Mouse (Mus musculus) neural tube, embryonic 14.5 days (tissue): ENCODE measurements at regions not wholly inside any gene's neighbourhood (a gene's known extent, or its start where the extent isn't known, plus 50 kb on each side); places are given as distances from the start of the nearest gene placed in this dataset.

Experiments
- ATAC-seq: fragments of 200-750 bp; cut with Nextera tagmentation; 2 replicates; pipeline ENCODE4 v1.8.0; 2017; ENCODE audit warnings: low read depth, mild to moderate bottlenecking, moderate TSS enrichment, moderate library complexity
- H3K27ac ChIP-seq: fragments of 300-500 bp; sonication (generic); 2 replicates; pipeline ENCODE4 v1.5.1; 2014; ENCODE audit warnings: low read depth, mild to moderate bottlenecking, control low read depth, low read length, moderate library complexity, mixed read lengths
- H3K27me3 ChIP-seq: fragments of 300-500 bp; sonication (generic); 2 replicates; pipeline ENCODE4 v1.6.1; 2014; ENCODE audit warnings: low read length; ENCODE audit not compliant: control insufficient read depth, insufficient read depth
- H3K36me3 ChIP-seq: fragments of 300-500 bp; sonication (generic); 2 replicates; pipeline ENCODE4 v1.6.1; 2014; ENCODE audit warnings: low read length, mixed read lengths; ENCODE audit not compliant: control insufficient read depth, insufficient read depth
- H3K4me1 ChIP-seq: fragments of 300-500 bp; sonication (generic); 2 replicates; pipeline ENCODE4 v1.6.1; 2014; ENCODE audit warnings: low read length; ENCODE audit not compliant: control insufficient read depth, insufficient read depth
- H3K4me2 ChIP-seq: fragments of 300-500 bp; sonication (generic); 2 replicates; pipeline ENCODE4 v1.6.1; 2014; ENCODE audit warnings: mild to moderate bottlenecking, low read depth, low read length, control low read depth
- H3K4me3 ChIP-seq: fragments of 300-500 bp; sonication (generic); 2 replicates; pipeline ENCODE4 v1.5.1; 2014; ENCODE audit warnings: low read depth, low read length, control low read depth, mixed read lengths
- H3K9ac ChIP-seq: fragments of 300-500 bp; sonication (generic); replicated peaks from 2 replicates; pipeline ENCODE4 v1.6.1; 2014; ENCODE audit warnings: low read depth, mild to moderate bottlenecking, control low read depth, low read length, mixed read lengths
- H3K9me3 ChIP-seq: fragments of 300-500 bp; sonication (generic); 2 replicates; pipeline ENCODE4 v1.6.1; 2016; ENCODE audit warnings: low read length; ENCODE audit not compliant: control insufficient read depth
- WGBS: fragments of 180-500 bp; shearing (Covaris S2); extraction: QIAGEN DNeasy Blood & Tissue Kit; methylation state at CpG from one replicate; pipeline ENCODE4 v1.1.7; 2014; 5-methylcytosine and 5-hydroxymethylcytosine counted together

DNA sequence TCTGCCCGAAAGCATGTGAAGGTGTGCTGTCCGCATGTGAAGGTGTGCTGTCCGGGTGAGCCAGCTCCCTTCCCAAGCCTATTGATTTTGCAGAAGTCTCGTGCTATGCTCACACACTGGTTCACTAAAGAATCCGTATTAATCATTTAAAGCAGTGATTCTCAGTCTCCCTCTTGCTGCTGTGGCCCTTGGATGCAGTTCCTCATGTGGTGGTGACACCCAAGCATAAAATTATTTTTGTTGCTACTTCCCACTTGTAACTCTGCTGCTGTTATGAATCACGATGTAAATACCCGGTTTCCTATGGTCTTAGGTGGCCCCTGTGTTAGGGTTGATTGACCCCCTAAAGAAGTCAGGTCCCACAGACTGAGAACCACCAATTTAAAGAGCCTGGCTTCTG, 55.7 kb upstream of the Emb start:
- no peak for ATAC-seq

DNA sequence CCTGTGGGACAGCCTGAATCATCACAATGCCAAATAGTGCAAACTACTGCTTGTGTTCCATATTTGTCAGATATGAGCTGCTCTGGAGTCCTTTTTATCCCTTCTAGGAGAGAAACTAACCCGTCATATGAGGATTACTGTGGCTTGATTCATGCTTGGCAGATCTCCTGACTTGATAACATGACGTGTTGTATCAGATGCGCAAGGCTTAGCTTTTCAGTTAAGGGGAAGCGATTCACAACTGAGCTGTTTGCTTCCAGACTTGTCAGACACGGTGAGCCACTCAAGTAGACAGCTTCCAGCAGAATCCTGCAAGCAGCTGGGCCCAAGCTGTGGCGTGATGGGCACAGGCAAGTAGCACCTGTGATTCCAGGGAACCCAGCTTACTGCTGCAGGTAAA, 64.5 kb upstream of the Emb start:
- Histone ChIP-seq H3K27ac (no peak overlapping the region), H3K4me3 (no peak overlapping the region), H3K9me3 (no peaks in the 10 kb centered on the region), H3K36me3 (no peaks in the 10 kb centered on the region), H3K27me3 (no peaks in the 10 kb centered on the region), H3K9ac (no peak overlapping the region), H3K4me2 (no peak overlapping the region), H3K4me1 (no peaks in the 10 kb centered on the region)
- WGBS, result 87% methylated on average over 6 of the region's 6 CpGs
- no peak for ATAC-seq

More for the DNA sequence above, 55.7 kb upstream of the Emb start:
- no peaks in the 10 kb centered on the region for H3K27me3 ChIP-seq
- no peaks in the 10 kb centered on the region for H3K4me1 ChIP-seq
- H3K4me2 ChIP-seq, result no peak overlapping the region
- no peak overlapping the region for H3K27ac ChIP-seq
- no peaks in the 10 kb centered on the region for H3K36me3 ChIP-seq
- no peaks in the 10 kb centered on the region for H3K9me3 ChIP-seq
- H3K9ac ChIP-seq, result no peak overlapping the region
- H3K4me3 ChIP-seq, result no peak overlapping the region
- 95% methylated on average over 7 of the region's 7 CpGs for WGBS

DNA sequence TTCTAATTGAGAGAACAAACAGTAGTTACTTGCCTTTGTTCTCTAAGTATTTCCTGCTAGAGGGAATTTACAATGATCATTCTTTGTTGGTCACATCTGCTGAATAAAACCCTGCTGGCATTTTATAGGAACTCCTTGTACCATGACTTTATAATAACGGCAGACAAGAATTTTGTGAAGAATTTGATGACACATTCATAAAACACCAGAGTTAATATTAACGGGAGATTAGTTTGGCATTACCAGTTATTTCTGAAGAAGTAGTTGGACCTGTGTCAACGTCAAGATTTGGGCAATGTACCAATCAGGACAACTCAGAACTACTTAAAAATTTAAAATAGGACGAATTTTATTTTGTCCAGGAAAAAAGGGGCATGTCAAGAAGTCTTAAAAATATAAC, 65.1 kb upstream of the Emb start:
- no peaks in the 10 kb centered on the region for H3K9me3 ChIP-seq
- 82% methylated on average over 4 of the region's 4 CpGs for WGBS
- no peak overlapping the region for H3K9ac ChIP-seq
- H3K4me2 ChIP-seq, result no peak overlapping the region
- H3K27ac ChIP-seq, result no peak overlapping the region
- no peak for ATAC-seq
- H3K36me3 ChIP-seq, result no peaks in the 10 kb centered on the region
- H3K4me1 ChIP-seq, result no peaks in the 10 kb centered on the region
- H3K27me3 ChIP-seq, result no peaks in the 10 kb centered on the region
- H3K4me3 ChIP-seq, result no peak overlapping the region

DNA sequence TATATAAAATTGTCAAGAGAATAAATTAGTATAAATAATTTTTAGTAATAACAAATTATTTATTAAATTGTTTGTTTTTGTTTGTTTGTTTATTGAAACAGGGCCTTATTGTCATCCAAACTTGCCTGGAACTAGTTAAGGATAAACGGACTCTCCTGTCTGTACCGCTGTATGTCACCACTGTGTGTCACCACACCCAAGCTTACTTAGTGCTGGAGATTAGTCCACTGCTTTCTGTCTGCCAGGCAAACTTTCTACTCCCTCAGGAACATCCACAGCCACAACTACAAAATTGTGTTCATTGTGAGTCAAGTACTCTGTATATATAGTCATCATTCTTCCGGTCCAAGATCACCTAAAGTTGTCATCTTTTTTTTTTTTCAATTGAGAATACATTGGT, 74.0 kb upstream of the Emb start:
- Histone ChIP-seq H3K27me3 (no peaks in the 10 kb centered on the region), H3K36me3 (no peaks in the 10 kb centered on the region), H3K4me2 (no peak overlapping the region), H3K4me3 (no peak overlapping the region), H3K27ac (no peak overlapping the region), H3K4me1 (no peaks in the 10 kb centered on the region), H3K9me3 (no peaks in the 10 kb centered on the region), H3K9ac (no peak overlapping the region)
- WGBS, result 89% methylated on average over 3 of the region's 3 CpGs
- no peak for ATAC-seq

DNA sequence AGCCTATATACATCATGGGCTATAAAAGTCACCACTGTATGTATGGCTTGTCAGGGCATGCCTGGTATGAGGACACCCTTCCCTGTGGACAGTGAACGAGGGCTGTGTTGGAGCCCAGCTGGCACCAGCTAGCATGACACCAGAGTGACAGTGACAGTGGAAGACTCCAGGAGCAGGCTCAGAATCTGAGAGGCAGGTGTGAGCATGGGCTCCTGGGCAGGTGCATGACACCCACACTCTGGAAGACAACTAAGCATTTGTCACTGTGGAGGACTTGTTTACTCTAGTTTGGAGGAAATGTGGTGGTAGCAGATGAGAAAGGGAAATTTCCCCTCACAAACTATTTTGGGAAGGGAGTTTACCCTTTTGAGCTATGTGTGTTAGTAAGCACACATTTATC, 76.2 kb upstream of the Emb start:
- WGBS, result 71% methylated on average over 1 of the region's 1 CpGs
- Histone ChIP-seq H3K27me3 (no peaks in the 10 kb centered on the region), H3K4me3 (no peak overlapping the region), H3K9me3 (no peaks in the 10 kb centered on the region), H3K36me3 (no peaks in the 10 kb centered on the region), H3K4me1 (no peaks in the 10 kb centered on the region), H3K9ac (no peak overlapping the region), H3K27ac (no peak overlapping the region), H3K4me2 (no peak overlapping the region)
- no peak for ATAC-seq

DNA sequence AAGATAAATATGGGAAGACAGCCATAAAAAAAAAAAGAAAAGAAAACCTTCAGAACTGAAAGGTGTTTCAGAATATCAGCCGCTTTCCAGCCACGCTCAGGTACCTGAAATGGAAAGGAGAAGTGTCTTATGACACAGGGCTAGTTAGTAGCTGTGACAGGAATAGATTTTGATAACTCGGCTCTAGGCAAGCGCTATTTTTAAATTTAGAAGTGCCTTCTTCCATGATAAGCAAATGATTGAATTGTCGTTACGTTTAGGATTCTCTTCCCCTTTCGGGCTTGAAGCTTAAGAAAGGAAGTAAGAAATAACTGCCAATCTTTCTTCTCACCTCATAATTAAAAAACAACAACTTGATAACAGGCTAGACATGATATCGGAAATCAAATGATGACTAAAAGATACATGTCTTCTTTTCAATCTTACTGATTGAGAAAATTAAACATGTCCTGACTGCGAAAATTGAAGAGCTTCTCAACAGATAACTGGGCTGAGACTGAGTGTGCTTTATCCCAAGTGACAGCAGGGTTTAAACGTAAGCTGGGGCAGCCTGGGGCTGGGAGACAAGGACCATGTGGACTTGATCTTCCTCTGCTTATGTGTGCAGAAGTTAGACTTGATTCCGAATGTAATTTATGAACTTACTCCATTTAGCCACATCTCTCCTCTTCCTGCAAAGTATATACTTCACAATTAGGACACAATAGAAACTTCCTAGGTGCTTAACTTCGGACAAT, 80.4 kb upstream of the Emb start:
- no peak overlapping the region for H3K9ac ChIP-seq
- no peaks in the 10 kb centered on the region for H3K9me3 ChIP-seq
- no peak overlapping the region for H3K4me2 ChIP-seq
- no peak for ATAC-seq
- H3K27me3 ChIP-seq, result no peaks in the 10 kb centered on the region
- no peaks in the 10 kb centered on the region for H3K36me3 ChIP-seq
- H3K4me3 ChIP-seq, result no peak overlapping the region
- H3K27ac ChIP-seq, result no peak overlapping the region
- 88% methylated on average over 12 of the region's 12 CpGs for WGBS
- no peaks in the 10 kb centered on the region for H3K4me1 ChIP-seq

DNA sequence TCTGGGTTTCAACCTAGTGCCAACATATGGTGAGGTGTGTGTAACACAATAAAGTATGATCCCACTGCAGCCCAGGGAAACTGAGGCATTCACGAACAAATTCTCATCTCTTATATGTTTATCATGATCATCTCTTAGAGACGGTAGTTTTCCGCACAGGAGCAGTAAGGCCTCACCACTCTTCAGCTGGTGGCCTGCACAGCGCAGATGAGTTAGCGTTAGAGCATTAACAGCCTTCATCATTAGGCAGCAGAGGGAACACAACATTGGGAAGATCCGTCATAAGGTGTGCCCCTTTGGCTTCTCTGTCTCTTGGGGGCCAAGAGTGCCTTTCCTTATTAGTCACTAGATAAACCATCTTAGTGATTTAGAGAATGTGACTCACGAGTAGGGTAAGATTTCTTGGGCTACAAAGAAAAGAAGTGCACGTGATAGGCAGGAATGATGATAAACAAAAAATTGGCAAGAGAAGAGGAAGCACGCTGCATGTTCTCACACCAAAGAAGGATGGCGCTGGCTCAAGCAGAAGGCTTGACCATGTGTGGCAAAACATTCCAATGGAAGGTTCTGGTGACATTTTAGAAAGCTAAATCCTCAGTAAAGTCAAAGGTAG, 81.1 kb upstream of the Emb start:
- no peaks in the 10 kb centered on the region for H3K27me3 ChIP-seq
- no peak overlapping the region for H3K4me3 ChIP-seq
- H3K9ac ChIP-seq, result no peak overlapping the region
- H3K36me3 ChIP-seq, result no peaks in the 10 kb centered on the region
- no peaks in the 10 kb centered on the region for H3K4me1 ChIP-seq
- WGBS, result 93% methylated on average over 10 of the region's 10 CpGs
- no peak for ATAC-seq
- no peak overlapping the region for H3K4me2 ChIP-seq
- no peak overlapping the region for H3K27ac ChIP-seq
- H3K9me3 ChIP-seq, result no peaks in the 10 kb centered on the region

DNA sequence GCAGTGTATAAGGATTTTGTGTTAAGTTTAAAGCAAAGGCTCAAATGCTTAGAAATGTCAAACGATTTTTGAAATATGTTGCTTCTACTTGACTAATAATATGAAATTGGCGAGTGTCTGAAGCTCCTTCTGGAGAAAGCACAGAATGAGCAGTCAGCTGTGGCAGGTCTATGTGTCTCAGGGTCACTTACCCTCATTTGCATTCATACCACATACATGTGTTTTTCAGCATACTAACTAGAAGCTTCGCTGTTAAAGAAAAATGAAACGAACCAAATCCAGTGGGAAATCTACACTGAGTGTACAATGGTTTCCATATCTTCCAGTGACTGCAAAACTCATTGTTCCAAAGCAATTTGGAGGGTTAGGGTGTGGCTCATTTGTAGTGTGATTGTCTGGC, 88.7 kb upstream of the Emb start:
- H3K4me3 ChIP-seq, result no peak overlapping the region
- H3K9ac ChIP-seq, result no peak overlapping the region
- H3K27ac ChIP-seq, result no peak overlapping the region
- no peaks in the 10 kb centered on the region for H3K27me3 ChIP-seq
- H3K9me3 ChIP-seq, result no peaks in the 10 kb centered on the region
- ATAC-seq, result peak; percentile 61; the same call in 1 of the 2 replicates
- H3K4me2 ChIP-seq, result no peak overlapping the region
- no peaks in the 10 kb centered on the region for H3K36me3 ChIP-seq
- WGBS, result 53% methylated on average over 4 of the region's 4 CpGs
- H3K4me1 ChIP-seq, result no peaks in the 10 kb centered on the region

DNA sequence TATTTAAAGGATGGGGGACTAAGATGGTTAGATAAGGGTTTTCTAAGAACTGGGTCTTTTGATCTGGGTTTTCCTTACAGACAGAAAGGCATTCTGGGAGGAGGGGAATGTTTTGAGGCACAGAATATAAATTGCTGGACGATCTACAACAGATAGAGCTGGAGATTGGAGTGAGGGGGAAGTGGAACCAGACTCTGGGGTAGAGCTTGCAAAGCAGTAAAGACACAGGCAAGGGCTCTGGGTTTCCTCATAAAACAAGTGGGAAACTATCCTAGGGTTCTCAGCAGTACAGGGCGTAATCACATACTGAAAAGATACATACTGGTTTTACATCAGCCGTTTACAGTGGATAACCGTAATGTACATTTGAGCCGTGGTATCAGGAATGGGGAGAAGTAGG, 89.5 kb upstream of the Parp8 start:
- ATAC-seq, result no peak
- Histone ChIP-seq H3K4me2 (no peak overlapping the region), H3K36me3 (no peaks in the 10 kb centered on the region), H3K4me1 (no peaks in the 10 kb centered on the region), H3K4me3 (no peak overlapping the region), H3K27me3 (no peaks in the 10 kb centered on the region), H3K9ac (no peak overlapping the region), H3K9me3 (no peaks in the 10 kb centered on the region), H3K27ac (no peak overlapping the region)
- WGBS, result 89% methylated on average over 5 of the region's 5 CpGs
